Comparison of ENCODE assay signal across 11 mouse cellular contexts in the genomic region with DNA sequence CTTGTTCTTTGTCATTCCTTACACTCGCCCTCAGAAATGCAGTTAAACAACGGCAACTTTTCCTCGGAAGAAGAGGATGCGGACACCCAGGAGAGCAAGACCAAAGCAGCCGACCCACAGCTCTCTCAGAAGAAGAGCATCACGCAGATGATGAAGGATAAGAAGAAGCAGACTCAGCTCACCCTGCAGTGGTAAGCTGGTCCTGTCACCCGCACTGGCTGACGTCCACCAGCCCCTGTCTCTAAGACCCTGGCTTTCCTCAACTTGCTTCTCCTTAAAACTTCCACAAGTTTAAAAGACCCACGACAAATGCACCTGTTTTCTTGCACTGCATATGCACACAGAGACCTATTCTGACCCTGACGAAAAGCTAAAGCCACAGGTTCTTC. TPM values are rescaled to one million over a fixed set of nuclear protein-coding genes. Genes with fewer than 3 reads are reported as not detected.
DNase-seq lines count a peak whose midpoint lies in the region; ATAC-seq and TF ChIP-seq lines count a peak whose summit lies in the region.
"Had no signal": no experiment of that assay in that cellular context is flagged by ENCODE, and none has a peak within 500 bp of the region (broad histone marks: within the 10 kb centered on the region; RNA-seq: fewer than 3 reads in every experiment).

No protein-coding gene starts in this region.

- no peak overlapping the region for H3K27ac ChIP-seq in heart, embryonic 12.5 days (ENCODE audit: poor library complexity, severe bottlenecking)
- no peak overlapping the region for H3K27ac ChIP-seq in ES-E14 (ENCODE audit: insufficient read depth, low read depth, low read length, poor library complexity, severe bottlenecking)
- H3K27ac ChIP-seq in forebrain, postnatal 0 days (ENCODE audit: low read depth, low read length), result no peak overlapping the region
- H3K27ac ChIP-seq in liver, embryonic 16.5 days (ENCODE audit: low read length), result no peak overlapping the region

- TF ChIP-seq CTCF in forebrain, postnatal 0 days (IDR thresholded peaks at IDR 0.05; ENCODE audit: low read depth), result no peak

- H3K4me3 ChIP-seq in heart, embryonic 12.5 days, result peak overlapping the region; percentile 48
- H3K4me3 ChIP-seq in ES-E14 (ENCODE audit: insufficient read depth in 1 of 2, low read depth in 1 of 2, low read length in 2 of 2, poor library complexity in 1 of 2, severe bottlenecking in 1 of 2), result peak overlapping the region; percentile 58 to 68; a peak in 2 of 4 replicates
- peak overlapping the region; percentile 48 for H3K4me3 ChIP-seq in forebrain, postnatal 0 days (ENCODE audit: low read depth, low read length)
- peak overlapping the region; percentile 43; the same call in 1 of the 2 replicates for H3K4me3 ChIP-seq in liver, embryonic 16.5 days (ENCODE audit: low read depth, low read length)

- intact Hi-C loops in heart, postnatal 14 days (cut with DNase I), result no loop called here

- H3K9me3 ChIP-seq in heart, embryonic 12.5 days (replicated peaks), result no peaks in the 10 kb centered on the region
- H3K9me3 ChIP-seq in ES-E14 (ENCODE audit: control insufficient read depth, insufficient read depth, low read depth, low read length), result no peaks in the 10 kb centered on the region
- no peaks in the 10 kb centered on the region for H3K9me3 ChIP-seq in forebrain, postnatal 0 days (ENCODE audit: low read length)
- H3K9me3 ChIP-seq in liver, embryonic 16.5 days (replicated peaks; ENCODE audit: control insufficient read depth, low read length), result no peaks in the 10 kb centered on the region

- 6% methylated on average over 10 of the region's 10 CpGs for WGBS in heart, embryonic 12.5 days
- 5% methylated on average over 10 of the region's 10 CpGs for WGBS in forebrain, postnatal 0 days
- WGBS in liver, embryonic 16.5 days (ENCODE audit: insufficient replicate concordance), result 11% methylated on average over 10 of the region's 10 CpGs

- H3K9ac ChIP-seq in heart, embryonic 12.5 days, result no peak overlapping the region
- H3K9ac ChIP-seq in ES-E14 (ENCODE audit: insufficient read depth, low read depth, low read length, poor library complexity, severe bottlenecking), result no peak overlapping the region
- H3K9ac ChIP-seq in forebrain, postnatal 0 days, result peak overlapping the region; percentile 41; the same call in 1 of the 2 replicates
- no peak overlapping the region for H3K9ac ChIP-seq in liver, embryonic 16.5 days (ENCODE audit: low read depth, low read length)

- peak overlapping the region; percentile 97 for H3K4me2 ChIP-seq in heart, embryonic 12.5 days
- H3K4me2 ChIP-seq in forebrain, postnatal 0 days (ENCODE audit: low read depth), result peak overlapping the region; percentile 97
- H3K4me2 ChIP-seq in liver, embryonic 16.5 days (ENCODE audit: low read depth, low read length), result peak overlapping the region; percentile 56

- peaks cover 24% of the 10 kb centered on the region for H3K27me3 ChIP-seq in heart, embryonic 12.5 days (replicated peaks)
- peaks cover 22% of the 10 kb centered on the region for H3K27me3 ChIP-seq in forebrain, postnatal 0 days (ENCODE audit: insufficient read depth, low read length)
- H3K27me3 ChIP-seq in liver, embryonic 16.5 days (ENCODE audit: control insufficient read depth, insufficient read depth, low read depth, low read length), result peaks cover 15% of the 10 kb centered on the region

- ATAC-seq in heart, embryonic 12.5 days (ENCODE audit: insufficient number of reproducible peaks, low FRiP score), result no peak
- ATAC-seq in forebrain, postnatal 0 days, result 0 out of 2 replicates have a peak, but pooled peaks have one; percentile 20
- ATAC-seq in liver, embryonic 16.5 days (ENCODE audit: low read depth), result no peak
- ATAC-seq in erythroid progenitor cell, adult 5-6 weeks (replicated peaks; ENCODE audit: low FRiP score, poor library complexity, severe bottlenecking), result no peak

- no peaks in the 10 kb centered on the region for H3K36me3 ChIP-seq in heart, embryonic 12.5 days
- H3K36me3 ChIP-seq in ES-E14 (ENCODE audit: control insufficient read depth, insufficient read depth, low read length, poor library complexity, severe bottlenecking), result no peaks in the 10 kb centered on the region
- no peaks in the 10 kb centered on the region for H3K36me3 ChIP-seq in forebrain, postnatal 0 days (ENCODE audit: insufficient read depth)
- no peaks in the 10 kb centered on the region for H3K36me3 ChIP-seq in liver, embryonic 16.5 days (ENCODE audit: control insufficient read depth, insufficient read depth)

- in situ Hi-C loops in ES-E14 (cut with MboI; ENCODE audit: low sequenced_read_pairs in 2 of 2, unreplicated experiment in 2 of 2), result no loop called here

- H3K4me1 ChIP-seq in heart, embryonic 12.5 days (replicated peaks), result peaks cover 12% of the 10 kb centered on the region; the same call in 1 of the 2 replicates
- no peaks in the 10 kb centered on the region for H3K4me1 ChIP-seq in ES-E14 (ENCODE audit: control insufficient read depth in 2 of 2, insufficient read depth in 2 of 2, low read length in 2 of 2, poor library complexity in 1 of 2)
- H3K4me1 ChIP-seq in forebrain, postnatal 0 days (ENCODE audit: insufficient read depth), result peaks cover 4% of the 10 kb centered on the region
- no peaks in the 10 kb centered on the region for H3K4me1 ChIP-seq in liver, embryonic 16.5 days (ENCODE audit: control insufficient read depth, low read depth, low read length)

- DNase-seq in heart, postnatal 14 days, result no peak
- no peak for DNase-seq in ES-E14 (ENCODE audit: low read depth, low spot score)
- peak; percentile 2 for DNase-seq in forebrain, postnatal 0 days
- DNase-seq in layer of hippocampus, adult 9-11 months, result no peak
- no peak for DNase-seq in frontal cortex, postnatal 36 days (ENCODE audit: low spot score in 2 of 2)
- DNase-seq: gastrocnemius, postnatal 25 days; thymus, adult 18-20 months had no signal

TF ChIP-seq in ES-E14, 5 proteins besides CTCF, POLR2A, EP300 and RAD21:
- TF ChIP-seq MAFK (IDR thresholded peaks at IDR 0.05; ENCODE audit: insufficient read depth, low read depth, low read length) (no peak), CHD2 (IDR thresholded peaks at IDR 0.05; ENCODE audit: low read depth, low read length) (no peak), HCFC1 (IDR thresholded peaks at IDR 0.05; ENCODE audit: borderline replicate concordance, insufficient read depth, low read length) (no peak), ZC3H11A (IDR thresholded peaks at IDR 0.05; ENCODE audit: borderline replicate concordance, low read depth, low read length) (no peak), ZNF384 (IDR thresholded peaks at IDR 0.05; ENCODE audit: low read depth, low read length) (no peak)

RNA-seq across cellular contexts. Expression of gene Rfx6, which starts 0.7 kb away (rescaled TPM):
- polyA plus RNA-seq in heart, embryonic 12.5 days (2016; fragmentation: Nextera tagmentation; extraction: Ambion mirVana), result not detected in 2 replicates
- not detected for total RNA-seq in heart, postnatal 14 days (2021)
- total RNA-seq in ES-E14 (2012; rRNA removed), result 0.11 TPM in 1 of 2 replicates, not detected in the other
- 0.15 and 0.19 TPM in 2 replicates for total RNA-seq in forebrain, postnatal 0 days (2014; rRNA removed)
- polyA plus RNA-seq in forebrain, postnatal 0 days (2015; fragmentation: Nextera tagmentation; extraction: Ambion mirVana), result not detected in 2 replicates
- not detected in 2 replicates for polyA plus RNA-seq in liver, embryonic 16.5 days (2015; fragmentation: Nextera tagmentation; extraction: Ambion mirVana)
- total RNA-seq in erythroid progenitor cell, adult 5-6 weeks (2015; ENCODE audit: low replicate concordance), result not detected in 2 replicates
- not detected in 2 replicates for total RNA-seq in erythroid progenitor cell, adult 5-6 weeks (2017; ENCODE audit: low replicate concordance)
- total RNA-seq: adrenal gland, postnatal 14 days; gastrocnemius, postnatal 25 days had no signal

RNA-seq across cellular contexts. Expression of gene Gprc6a, which starts 47.0 kb away (rescaled TPM):
- polyA plus RNA-seq in heart, embryonic 12.5 days (2016; fragmentation: Nextera tagmentation; extraction: Ambion mirVana), result not detected in 2 replicates
- total RNA-seq in heart, postnatal 14 days (2021), result not detected
- total RNA-seq in ES-E14 (2012; rRNA removed), result not detected in 2 replicates
- total RNA-seq in forebrain, postnatal 0 days (2014; rRNA removed), result 0.23 TPM in 1 of 2 replicates, not detected in the other
- polyA plus RNA-seq in forebrain, postnatal 0 days (2015; fragmentation: Nextera tagmentation; extraction: Ambion mirVana), result 0.05 and 0.09 TPM in 2 replicates
- polyA plus RNA-seq in liver, embryonic 16.5 days (2015; fragmentation: Nextera tagmentation; extraction: Ambion mirVana), result 0.05 and 0.18 TPM in 2 replicates
- not detected in 2 replicates for total RNA-seq in erythroid progenitor cell, adult 5-6 weeks (2015; ENCODE audit: low replicate concordance)
- total RNA-seq in erythroid progenitor cell, adult 5-6 weeks (2017; ENCODE audit: low replicate concordance), result not detected in 2 replicates
- total RNA-seq: adrenal gland, postnatal 14 days; gastrocnemius, postnatal 25 days had no signal
